Mouse (Mus musculus): ENCODE measurements at regions not wholly inside any gene's neighbourhood (a gene's known extent, or its start where the extent isn't known, plus 50 kb on each side); places are given as distances from the start of the nearest gene placed in this dataset.

DNA sequence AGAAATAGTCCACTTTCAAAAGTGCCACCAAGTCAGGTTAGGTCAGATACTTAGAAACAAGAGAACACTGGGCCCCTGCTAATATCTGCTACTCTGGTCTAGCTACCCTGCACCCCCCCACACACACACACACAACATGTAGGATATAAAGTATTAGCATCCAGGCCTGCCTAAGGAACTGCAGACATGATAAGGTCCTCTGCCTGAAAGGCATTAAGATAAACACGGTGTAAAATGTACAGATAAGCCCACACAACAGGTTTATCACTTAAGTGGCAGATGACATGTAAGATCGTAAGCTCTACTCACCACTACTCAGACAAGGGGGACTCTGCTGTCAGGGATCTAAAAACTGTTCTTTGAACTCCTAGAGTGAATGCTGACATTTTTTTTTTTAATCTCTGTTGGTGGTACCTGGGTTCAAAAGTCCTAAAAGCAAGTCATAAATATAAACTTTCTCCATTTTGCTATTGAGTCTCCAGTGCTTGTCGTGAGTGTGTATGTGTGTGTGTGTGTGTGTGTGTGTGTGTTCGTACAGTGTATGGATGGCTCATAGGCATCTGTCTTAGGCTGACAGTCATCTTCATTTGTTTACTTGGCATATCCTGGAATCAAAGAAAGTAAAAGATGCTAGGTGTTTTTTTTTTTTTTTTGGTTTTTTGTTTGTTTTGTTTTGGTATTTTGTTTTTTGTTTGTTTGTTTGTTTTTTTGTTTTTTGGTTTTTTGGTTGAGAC lies 52.2 kb downstream of the Gm9817 start:
- WGBS: 77% methylated on average over 4 of the region's 4 CpGs
- no peak overlapping the region for H3K4me3 ChIP-seq (ENCODE audit: insufficient read depth, low read depth, low read length)
- H3K79me2 ChIP-seq (ENCODE audit: control insufficient read depth, insufficient read depth, low read length): no peaks in the 10 kb centered on the region
- no peaks in the 10 kb centered on the region for H3K36me3 ChIP-seq (ENCODE audit: control insufficient read depth, insufficient read depth, low read length)
- H3K4me1 ChIP-seq (ENCODE audit: control insufficient read depth, insufficient read depth, low read length): no peaks in the 10 kb centered on the region
- DNase-seq (ENCODE audit: extremely low read depth, low read depth, low spot score): no peak
- peaks cover 5% of the 10 kb centered on the region; the same call in 1 of the 2 replicates for H3K27me3 ChIP-seq (ENCODE audit: control insufficient read depth, insufficient read depth, low read length)
- no peak overlapping the region for H3K27ac ChIP-seq (replicated peaks; ENCODE audit: insufficient read depth, low read depth, low read length)
- H3K9ac ChIP-seq (ENCODE audit: low read depth, low read length): no peak overlapping the region
- no peak for TF ChIP-seq POLR2A (IDR thresholded peaks at IDR 0.05; ENCODE audit: extremely low read depth, insufficient read depth, low read length)
- TF ChIP-seq CTCF (IDR thresholded peaks at IDR 0.05; ENCODE audit: low read depth, low read length): no peak

DNA sequence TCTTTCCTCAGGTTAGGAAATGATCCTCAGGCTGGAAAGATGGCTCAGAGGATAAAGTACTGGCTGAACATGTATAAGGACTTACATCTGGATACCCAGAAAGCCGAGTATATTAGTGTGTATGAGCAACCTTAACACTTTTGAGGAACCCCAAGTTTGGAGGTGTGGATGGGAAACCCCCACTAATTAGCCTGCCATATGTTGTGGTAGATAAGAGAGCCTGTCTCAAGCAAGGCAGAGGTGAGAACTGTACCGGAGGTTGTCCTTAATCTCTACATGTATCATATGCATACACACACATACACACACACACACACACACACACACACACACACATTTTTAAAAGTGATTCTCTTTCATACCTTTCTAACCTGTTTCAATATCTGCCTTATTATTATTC lies 62.1 kb downstream of the Gm9817 start:
- H3K4me1 ChIP-seq (ENCODE audit: control insufficient read depth, insufficient read depth, low read length): no peaks in the 10 kb centered on the region
- TF ChIP-seq CTCF (IDR thresholded peaks at IDR 0.05; ENCODE audit: low read depth, low read length) (no peak), POLR2A (IDR thresholded peaks at IDR 0.05; ENCODE audit: extremely low read depth, insufficient read depth, low read length) (no peak)
- no peak for DNase-seq (ENCODE audit: extremely low read depth, low read depth, low spot score)
- H3K27me3 ChIP-seq (ENCODE audit: control insufficient read depth, insufficient read depth, low read length): no peaks in the 10 kb centered on the region
- 85% methylated on average over 2 of the region's 2 CpGs for WGBS
- no peak overlapping the region for H3K27ac ChIP-seq (replicated peaks; ENCODE audit: insufficient read depth, low read depth, low read length)
- H3K79me2 ChIP-seq (ENCODE audit: control insufficient read depth, insufficient read depth, low read length): no peaks in the 10 kb centered on the region
- H3K9ac ChIP-seq (ENCODE audit: low read depth, low read length): no peak overlapping the region
- no peak overlapping the region for H3K4me3 ChIP-seq (ENCODE audit: insufficient read depth, low read depth, low read length)
- H3K36me3 ChIP-seq (ENCODE audit: control insufficient read depth, insufficient read depth, low read length): no peaks in the 10 kb centered on the region

DNA sequence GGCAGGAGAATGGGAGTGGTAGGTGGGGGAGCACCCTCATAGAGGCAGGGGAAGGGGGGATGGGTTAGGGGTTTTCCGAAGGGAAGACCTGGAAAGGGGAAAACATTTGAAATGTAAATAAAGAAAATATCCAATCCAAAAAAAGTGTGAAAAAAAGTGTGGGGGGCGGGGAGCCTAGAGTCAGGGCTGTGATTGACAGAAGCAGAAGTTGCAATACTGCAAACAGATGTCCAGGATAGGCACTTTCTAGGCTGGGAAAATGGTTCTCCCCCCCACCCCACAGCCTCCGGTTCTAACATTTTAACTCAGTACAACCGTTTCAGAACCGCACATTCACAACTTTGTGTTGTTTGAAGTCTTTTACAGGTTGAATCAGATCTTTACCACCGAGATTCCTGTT lies 66.6 kb downstream of the Gm9817 start:
- H3K4me1 ChIP-seq (ENCODE audit: control insufficient read depth, insufficient read depth, low read length): no peaks in the 10 kb centered on the region
- H3K36me3 ChIP-seq (ENCODE audit: control insufficient read depth, insufficient read depth, low read length): no peaks in the 10 kb centered on the region
- no peak for DNase-seq (ENCODE audit: extremely low read depth, low read depth, low spot score)
- no peak overlapping the region for H3K9ac ChIP-seq (ENCODE audit: low read depth, low read length)
- no peaks in the 10 kb centered on the region for H3K79me2 ChIP-seq (ENCODE audit: control insufficient read depth, insufficient read depth, low read length)
- no peak for TF ChIP-seq CTCF (IDR thresholded peaks at IDR 0.05; ENCODE audit: low read depth, low read length)
- no peak for TF ChIP-seq POLR2A (IDR thresholded peaks at IDR 0.05; ENCODE audit: extremely low read depth, insufficient read depth, low read length)
- no peak overlapping the region for H3K4me3 ChIP-seq (ENCODE audit: insufficient read depth, low read depth, low read length)
- H3K27me3 ChIP-seq (ENCODE audit: control insufficient read depth, insufficient read depth, low read length): no peaks in the 10 kb centered on the region
- no peak overlapping the region for H3K27ac ChIP-seq (replicated peaks; ENCODE audit: insufficient read depth, low read depth, low read length)
- WGBS: 74% methylated on average over 6 of the region's 6 CpGs

GRCm38 (mm10) chr13:45156223-45156622 lies 77.7 kb downstream of the Gm9817 start:
- Histone ChIP-seq H3K4me3 (ENCODE audit: insufficient read depth, low read depth, low read length) (no peak overlapping the region), H3K27ac (replicated peaks; ENCODE audit: insufficient read depth, low read depth, low read length) (no peak overlapping the region), H3K9ac (ENCODE audit: low read depth, low read length) (no peak overlapping the region), H3K79me2 (ENCODE audit: control insufficient read depth, insufficient read depth, low read length) (no peaks in the 10 kb centered on the region), H3K4me1 (ENCODE audit: control insufficient read depth, insufficient read depth, low read length) (no peaks in the 10 kb centered on the region), H3K36me3 (ENCODE audit: control insufficient read depth, insufficient read depth, low read length) (no peaks in the 10 kb centered on the region), H3K27me3 (ENCODE audit: control insufficient read depth, insufficient read depth, low read length) (peaks cover 12% of the 10 kb centered on the region; the same call in 1 of the 2 replicates)
- no peak for DNase-seq (ENCODE audit: extremely low read depth, low read depth, low spot score)
- TF ChIP-seq POLR2A (IDR thresholded peaks at IDR 0.05; ENCODE audit: extremely low read depth, insufficient read depth, low read length): no peak
- TF ChIP-seq CTCF (IDR thresholded peaks at IDR 0.05; ENCODE audit: low read depth, low read length): no peak
- 61% methylated on average over 3 of the region's 3 CpGs for WGBS

- no peaks in the 10 kb centered on the region for H3K79me2 ChIP-seq (ENCODE audit: control insufficient read depth, insufficient read depth, low read length)
- no peak overlapping the region for H3K4me3 ChIP-seq (ENCODE audit: insufficient read depth, low read depth, low read length)
- no peak for TF ChIP-seq POLR2A (IDR thresholded peaks at IDR 0.05; ENCODE audit: extremely low read depth, insufficient read depth, low read length)
- TF ChIP-seq CTCF (IDR thresholded peaks at IDR 0.05; ENCODE audit: low read depth, low read length): no peak
- H3K4me1 ChIP-seq (ENCODE audit: control insufficient read depth, insufficient read depth, low read length): no peaks in the 10 kb centered on the region
- H3K27ac ChIP-seq (replicated peaks; ENCODE audit: insufficient read depth, low read depth, low read length): no peak overlapping the region
- peaks cover 12% of the 10 kb centered on the region; the same call in 1 of the 2 replicates for H3K27me3 ChIP-seq (ENCODE audit: control insufficient read depth, insufficient read depth, low read length)
- 70% methylated on average over 2 of the region's 2 CpGs for WGBS
- H3K36me3 ChIP-seq (ENCODE audit: control insufficient read depth, insufficient read depth, low read length): no peaks in the 10 kb centered on the region
- H3K9ac ChIP-seq (ENCODE audit: low read depth, low read length): no peak overlapping the region
- no peak for DNase-seq (ENCODE audit: extremely low read depth, low read depth, low spot score)
Observed at GRCm38 (mm10) chr13:45156982-45157381, 78.5 kb downstream of the Gm9817 start.

DNA sequence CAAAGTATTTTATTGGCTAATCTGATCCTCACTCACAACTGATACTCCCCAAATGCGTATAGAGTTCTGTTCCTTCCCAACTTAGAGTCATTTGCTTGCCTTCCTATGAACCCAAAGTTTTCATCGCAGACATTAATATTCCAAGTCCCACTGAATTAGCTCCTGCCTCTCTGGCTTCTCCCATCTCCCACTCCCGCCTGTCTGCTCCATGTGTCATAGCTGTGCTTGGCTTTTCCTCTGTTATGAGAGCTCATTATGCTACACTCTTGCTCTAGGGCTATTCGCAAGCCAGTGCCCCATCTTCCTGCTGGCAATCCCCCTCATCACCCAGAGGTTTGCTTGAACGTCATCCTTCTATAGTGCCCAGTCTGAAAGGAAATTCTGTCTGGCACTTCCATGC lies 81.8 kb downstream of the Gm9817 start:
- no peak for DNase-seq (ENCODE audit: extremely low read depth, low read depth, low spot score)
- Histone ChIP-seq H3K36me3 (ENCODE audit: control insufficient read depth, insufficient read depth, low read length) (no peaks in the 10 kb centered on the region), H3K9ac (ENCODE audit: low read depth, low read length) (no peak overlapping the region), H3K4me1 (ENCODE audit: control insufficient read depth, insufficient read depth, low read length) (no peaks in the 10 kb centered on the region), H3K79me2 (ENCODE audit: control insufficient read depth, insufficient read depth, low read length) (no peaks in the 10 kb centered on the region), H3K27me3 (ENCODE audit: control insufficient read depth, insufficient read depth, low read length) (peaks cover 9% of the 10 kb centered on the region; the same call in 1 of the 2 replicates), H3K4me3 (ENCODE audit: insufficient read depth, low read depth, low read length) (no peak overlapping the region), H3K27ac (replicated peaks; ENCODE audit: insufficient read depth, low read depth, low read length) (no peak overlapping the region)
- no peak for TF ChIP-seq CTCF (IDR thresholded peaks at IDR 0.05; ENCODE audit: low read depth, low read length)
- TF ChIP-seq POLR2A (IDR thresholded peaks at IDR 0.05; ENCODE audit: extremely low read depth, insufficient read depth, low read length): no peak
- WGBS: 87% methylated on average over 5 of the region's 5 CpGs

Measured in liver, adult 2 months (tissue).